Mouse (Mus musculus) MEL (cell line): Measurements from ENCODE around the gene Khk. TPM values are rescaled to one million over a fixed set of nuclear protein-coding genes. Genes with fewer than 3 reads are reported as not detected.
A peak's percentile ranks its signal among the peaks of the same experiment; 100 is the strongest.

ENCODE experiments used
- DNase-seq: peaks from one replicate; pipeline ENCODE4 v3.0.0; 2011; ENCODE audit warnings: low read depth, low spot score
- H3K27ac ChIP-seq: 2 replicates; pipeline ENCODE4 v1.5.1; 2012; ENCODE audit warnings: low read depth, mild to moderate bottlenecking, control low read depth, low read length, moderate library complexity; ENCODE audit not compliant: control insufficient read depth
- H3K27me3 ChIP-seq, 2 experiments: fragments of 150-350 bp in 1 of 2; sonication (generic) in 1 of 2; 2 replicates each; pipeline ENCODE4 v1.6.1; 2012; ENCODE audit warnings: low read length in 2 of 2, mild to moderate bottlenecking in 2 of 2, improper control_type of control experiment in 1 of 2, moderate library complexity in 1 of 2; ENCODE audit not compliant: insufficient read depth in 2 of 2, control insufficient read depth in 1 of 2
- H3K36me3 ChIP-seq, 2 experiments: 2 replicates each; pipeline ENCODE4 v1.6.1; 2012 to 2014; ENCODE audit warnings: low read length in 2 of 2, improper control_type of control experiment in 1 of 2, inconsistent platforms in 1 of 2, mild to moderate bottlenecking in 1 of 2; ENCODE audit not compliant: insufficient read depth in 2 of 2, control insufficient read depth in 1 of 2
- H3K4me1 ChIP-seq, 2 experiments: fragments of 150-350 bp in 1 of 2; sonication (generic) in 1 of 2; 2 replicates each; pipeline ENCODE4 v1.6.1; 2012; ENCODE audit warnings: low read length in 2 of 2, improper control_type of control experiment in 1 of 2, mild to moderate bottlenecking in 1 of 2; ENCODE audit not compliant: insufficient read depth in 2 of 2, control insufficient read depth in 1 of 2
- H3K4me3 ChIP-seq, 2 experiments: fragments of 150-350 bp in 1 of 2; sonication (generic) in 1 of 2; 2 replicates each; pipeline ENCODE4 v1.5.1; 2012; ENCODE audit warnings: low read depth in 2 of 2, low read length in 2 of 2, mild to moderate bottlenecking in 2 of 2, moderate library complexity in 2 of 2, control low read depth in 1 of 2, improper control_type of control experiment in 1 of 2; ENCODE audit not compliant: control insufficient read depth in 1 of 2, insufficient read depth in 1 of 2
- H3K79me2 ChIP-seq: 2 replicates; pipeline ENCODE4 v1.6.1; 2012; ENCODE audit warnings: mild to moderate bottlenecking, low read length, moderate library complexity; ENCODE audit not compliant: control insufficient read depth, poor library complexity, insufficient read depth
- H3K9ac ChIP-seq: 2 replicates; pipeline ENCODE4 v1.6.1; 2012; ENCODE audit warnings: low read depth, mild to moderate bottlenecking, control low read depth, low read length, moderate library complexity; ENCODE audit not compliant: control insufficient read depth, poor library complexity, severe bottlenecking
- H3K9me3 ChIP-seq: fragments of 150-350 bp; sonication (generic); replicated peaks from 2 replicates; pipeline ENCODE4 v1.6.1; 2012; ENCODE audit warnings: mild to moderate bottlenecking, low read length, improper control_type of control experiment, moderate library complexity; ENCODE audit not compliant: insufficient read depth
- BHLHE40 ChIP-seq: IDR thresholded peaks from 2 replicates; pipeline ENCODE4 v1.6.1; 2012; ENCODE audit warnings: low read depth, mild to moderate bottlenecking, inconsistent platforms, low read length, improper control_type of control experiment, borderline replicate concordance
- CHD1 ChIP-seq: IDR thresholded peaks from 2 replicates; pipeline ENCODE4 v1.6.1; 2012; ENCODE audit warnings: low read depth, mild to moderate bottlenecking, inconsistent platforms, low read length, improper control_type of control experiment
- CHD2 ChIP-seq: IDR thresholded peaks from 2 replicates; pipeline ENCODE4 v1.6.1; 2011; ENCODE audit warnings: low read length, improper control_type of control experiment
- MAX ChIP-seq: IDR thresholded peaks from 2 replicates; pipeline ENCODE4 v1.6.1; 2011; ENCODE audit warnings: low read length, improper control_type of control experiment
- MAZ ChIP-seq: IDR thresholded peaks from 2 replicates; pipeline ENCODE4 v1.6.1; 2012; ENCODE audit warnings: low read depth, mild to moderate bottlenecking, inconsistent platforms, low read length, improper control_type of control experiment
- MEF2A ChIP-seq: IDR thresholded peaks from 2 replicates; pipeline ENCODE4 v1.6.1; 2014; ENCODE audit warnings: low read depth, mild to moderate bottlenecking, inconsistent platforms, low read length, improper control_type of control experiment; ENCODE audit not compliant: poor library complexity, insufficient replicate concordance, severe bottlenecking; ENCODE audit errors: extremely low read depth
- MXI1 ChIP-seq: IDR thresholded peaks from 2 replicates; pipeline ENCODE4 v1.6.1; 2011; ENCODE audit warnings: mild to moderate bottlenecking, low read depth, low read length, improper control_type of control experiment
- MYB ChIP-seq: IDR thresholded peaks from 2 replicates; pipeline ENCODE4 v1.6.1; 2011; ENCODE audit warnings: mild to moderate bottlenecking, low read depth, low read length, improper control_type of control experiment
- POLR2A ChIP-seq, 2 experiments: IDR thresholded peaks; 2 replicates each; pipeline ENCODE4 v1.6.1; 2011 to 2012; ENCODE audit warnings: low read length in 2 of 2, mild to moderate bottlenecking in 2 of 2, control low read depth in 1 of 2, improper control_type of control experiment in 1 of 2, low read depth in 1 of 2, moderate library complexity in 1 of 2; ENCODE audit not compliant: control insufficient read depth in 1 of 2, insufficient read depth in 1 of 2, poor library complexity in 1 of 2
- TAL1 ChIP-seq: IDR thresholded peaks from 2 replicates; pipeline ENCODE4 v1.6.1; 2012; ENCODE audit warnings: mild to moderate bottlenecking, inconsistent platforms, low read length, moderate library complexity, mixed read lengths
- TBP ChIP-seq: IDR thresholded peaks from 2 replicates; pipeline ENCODE4 v1.8.0; 2011; ENCODE audit warnings: low read depth, low read length, improper control_type of control experiment
- UBTF ChIP-seq: IDR thresholded peaks from 2 replicates; pipeline ENCODE4 v1.6.1; 2012; ENCODE audit warnings: low read depth, mild to moderate bottlenecking, inconsistent platforms, low read length, improper control_type of control experiment, moderate library complexity, borderline replicate concordance; ENCODE audit not compliant: insufficient read depth
- USF1 ChIP-seq: IDR thresholded peaks from 2 replicates; pipeline ENCODE4 v1.6.1; 2014; ENCODE audit warnings: low read depth, mild to moderate bottlenecking, inconsistent platforms, low read length, improper control_type of control experiment, moderate library complexity
- ZKSCAN1 ChIP-seq: IDR thresholded peaks from 2 replicates; pipeline ENCODE4 v1.6.1; 2012; ENCODE audit warnings: low read depth, mild to moderate bottlenecking, inconsistent platforms, low read length, improper control_type of control experiment, moderate library complexity
- ZMIZ1 ChIP-seq: IDR thresholded peaks from 2 replicates; pipeline ENCODE4 v1.6.1; 2012; ENCODE audit warnings: low read depth, mild to moderate bottlenecking, inconsistent platforms, low read length, improper control_type of control experiment, moderate library complexity
- ZNF384 ChIP-seq: IDR thresholded peaks from 2 replicates; pipeline ENCODE4 v1.6.1; 2012; ENCODE audit warnings: low read depth, mild to moderate bottlenecking, inconsistent platforms, low read length, improper control_type of control experiment
- polyA plus RNA-seq, 2 experiments: library from polyadenylated mRNA; stranded (reverse) in 1 of 2; unstranded in 1 of 2; fragments of >175 nt in 1 of 2; fragments of >200 nt in 1 of 2; gene quantifications; 2 replicates each; pipeline versions ENCODE4 v1.2.1 to v1.2.4; 2012; ENCODE audit warnings: low replicate concordance in 2 of 2, low read depth in 1 of 2; ENCODE audit not compliant: insufficient read length in 2 of 2, insufficient read depth in 1 of 2, missing spikeins in 1 of 2
- total RNA-seq: library from RNA; depleted of rRNA; stranded (reverse); fragments of 300-350 nt; gene quantifications from 2 replicates; pipeline ENCODE4 v1.2.3, GENCODE M21; 2012

Gene Khk
- total and polyA plus RNA-seq, 3 experiments, result 308 to 461 TPM; not detected in 1

DNA sequence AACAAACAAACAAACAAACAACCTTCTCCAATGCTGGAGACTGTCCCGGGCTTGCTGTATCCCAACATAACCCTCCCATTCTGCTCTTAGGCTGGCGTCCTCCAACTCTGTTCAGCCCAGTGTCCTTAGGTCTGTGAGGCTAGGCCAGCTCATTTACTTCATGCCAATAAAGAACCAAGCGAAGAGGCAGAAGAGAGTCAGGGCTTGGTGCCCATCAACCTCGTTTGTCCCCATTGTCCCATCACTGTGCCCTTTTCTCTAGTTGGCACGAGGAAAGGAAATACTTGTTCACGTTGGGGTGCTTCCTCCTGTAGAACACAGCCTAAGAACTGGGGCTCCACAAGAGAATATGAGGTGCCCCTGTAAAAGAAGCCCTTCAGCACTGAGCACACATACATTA, 30.5 kb downstream of the Khk start:
- Histone ChIP-seq H3K79me2 (peaks cover 3% of the 10 kb centered on the region; the same call in 1 of the 2 replicates), H3K36me3 (peaks cover 0 to 7% of the 10 kb centered on the region in 2 experiments; a peak in 2 of 4 replicates), H3K9me3 (no peaks in the 10 kb centered on the region), H3K27ac (no peak overlapping the region), H3K9ac (no peak overlapping the region), H3K4me3 (no peak overlapping the region), H3K27me3 (no peaks in the 10 kb centered on the region), H3K4me1 (peaks cover 2 to 14% of the 10 kb centered on the region in 2 experiments; a peak in 3 of 4 replicates)
- TF ChIP-seq ZNF384 (no peak), CHD1 (no peak), USF1 (no peak), MAZ (no peak), POLR2A (IDR thresholded peaks at IDR 0.05; ENCODE audit: control insufficient read depth in 1 of 2, insufficient read depth in 1 of 2, low read depth in 1 of 2, low read length in 2 of 2, poor library complexity in 1 of 2) (no peak), TAL1 (no peak), TBP (no peak), MYB (no peak), MEF2A (no peak), MAX (no peak), BHLHE40 (no peak), UBTF (no peak), MXI1 (no peak), ZKSCAN1 (no peak), CHD2 (no peak)
- no peak for DNase-seq

DNA sequence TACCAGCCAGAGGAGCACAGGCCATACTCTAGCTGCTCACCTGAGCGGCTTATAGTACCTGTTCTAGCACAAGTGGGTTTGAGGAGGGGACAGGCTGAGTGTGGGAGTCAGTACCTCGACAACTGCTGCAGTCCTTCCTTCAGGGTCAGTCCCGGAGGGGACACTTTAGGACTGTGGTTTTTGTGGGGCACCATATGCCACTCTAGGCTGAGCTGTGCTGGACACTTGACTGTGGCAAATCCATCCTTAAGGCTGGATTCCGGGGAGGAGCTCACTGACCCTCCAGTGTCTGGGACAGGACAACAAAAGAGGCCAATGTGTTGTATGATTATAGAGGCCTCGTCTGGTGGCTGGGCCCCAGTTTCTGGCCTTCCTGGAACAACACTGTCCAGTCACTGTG, 31.3 kb downstream of the Khk start:
- Histone ChIP-seq H3K79me2 (peaks cover 3% of the 10 kb centered on the region; the same call in 1 of the 2 replicates), H3K27me3 (no peaks in the 10 kb centered on the region), H3K36me3 (peaks cover 3 to 7% of the 10 kb centered on the region in 2 experiments; a peak in 3 of 4 replicates), H3K9me3 (no peaks in the 10 kb centered on the region), H3K27ac (no peak overlapping the region), H3K4me3 (no peak overlapping the region), H3K4me1 (peaks cover 2 to 14% of the 10 kb centered on the region in 2 experiments; a peak in 3 of 4 replicates), H3K9ac (no peak overlapping the region)
- peak in 1 of 2 experiments; percentile 42; a peak in 2 of 4 replicates for TF ChIP-seq POLR2A (IDR thresholded peaks at IDR 0.05; ENCODE audit: control insufficient read depth in 1 of 2, insufficient read depth in 1 of 2, low read depth in 1 of 2, low read length in 2 of 2, poor library complexity in 1 of 2)
- TF ChIP-seq ZMIZ1, result peak; percentile 61; the same call in 1 of the 2 replicates
- TF ChIP-seq MYB, result no peak
- no peak for DNase-seq
